Mouse (Mus musculus): ENCODE results near the gene Mast4.
A peak's percentile ranks its signal among the peaks of the same experiment; 100 is the strongest.

The Mast4 gene

DNA sequence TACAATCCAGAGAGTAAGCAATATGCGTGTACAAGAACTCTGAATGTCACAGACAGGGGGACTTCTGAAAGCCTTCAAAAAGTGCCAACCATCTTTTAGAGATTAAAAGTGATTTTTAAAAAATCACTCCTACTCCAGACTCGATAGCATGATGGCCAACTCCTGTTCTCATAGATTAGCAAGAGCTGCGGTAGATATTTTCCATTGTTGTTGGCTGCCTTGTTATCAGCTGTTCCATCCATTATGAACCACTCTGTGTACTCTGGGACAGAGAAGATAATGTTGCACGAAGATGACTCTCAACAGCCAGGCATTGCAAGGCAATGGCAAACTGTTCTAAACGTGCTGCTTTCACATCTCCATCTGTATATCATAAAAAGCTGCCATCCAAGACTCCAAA is 360.4 kb downstream of the Mast4 start:
- DNase-seq (ENCODE audit: low spot score), result no peak

DNA sequence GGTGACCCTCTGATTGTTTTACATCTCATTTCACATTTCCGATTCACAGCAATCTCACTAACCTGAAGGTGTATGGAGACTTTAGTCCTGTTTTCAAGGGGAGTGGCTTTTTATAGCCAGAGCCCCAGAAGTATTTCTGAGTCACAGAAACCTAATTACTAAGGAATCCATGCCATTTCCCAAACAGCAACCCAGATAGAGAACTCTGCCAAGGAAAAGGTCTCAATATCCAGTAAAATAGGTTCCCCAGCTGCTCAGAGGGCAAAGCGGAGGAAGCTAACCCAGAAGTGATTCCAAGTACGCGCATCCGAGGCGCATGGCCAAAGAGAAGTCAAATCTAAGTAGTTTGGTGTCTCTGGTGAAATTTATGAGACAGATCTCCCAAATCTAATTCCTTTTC is 370.8 kb downstream of the Mast4 start:
- no peak for DNase-seq (ENCODE audit: low spot score)

DNA sequence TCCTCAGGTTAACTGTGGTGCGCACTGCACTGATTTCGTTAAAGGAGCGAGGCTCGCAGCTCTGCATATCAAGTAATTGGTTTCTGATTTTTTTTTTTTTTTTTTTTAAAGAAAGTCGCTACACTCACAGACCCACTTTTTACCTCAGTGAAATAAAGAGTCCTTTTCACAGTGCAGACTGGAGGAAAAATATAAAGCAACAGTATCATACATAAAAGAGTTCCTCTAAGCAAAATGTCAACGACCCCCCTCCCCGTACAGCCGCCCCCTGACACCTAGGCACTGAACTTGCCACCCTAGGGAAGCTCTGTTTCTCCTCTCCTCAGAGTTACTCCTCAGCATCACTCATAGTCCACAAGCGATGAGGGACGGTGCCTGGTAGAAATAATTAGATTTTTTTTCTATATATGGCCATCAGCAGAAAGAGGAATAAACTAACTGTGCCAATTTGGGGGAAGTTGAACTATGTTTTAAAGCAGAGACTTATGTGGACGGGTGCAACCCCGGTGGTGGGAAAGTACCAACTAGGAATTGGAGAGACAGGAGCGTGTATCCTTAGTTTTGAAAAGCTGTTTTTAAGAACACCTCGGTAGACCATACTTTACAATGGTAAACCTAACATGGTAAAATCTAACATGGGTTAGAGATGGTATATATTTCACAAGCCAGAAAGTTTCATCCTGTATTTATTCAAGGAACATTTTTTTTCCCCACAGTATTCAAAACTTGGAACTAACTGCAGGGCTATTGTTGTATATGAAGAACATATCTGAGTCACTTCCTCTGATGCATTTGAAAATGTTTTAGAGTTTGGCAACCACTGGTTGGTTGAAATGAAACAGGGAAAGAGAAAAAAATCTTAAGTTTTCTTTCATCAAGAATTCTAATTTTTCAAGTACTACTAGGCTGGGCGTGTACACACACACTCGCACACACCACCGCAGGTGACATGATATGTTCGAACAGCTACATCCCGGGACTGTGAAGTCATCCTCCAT is 375.7 kb downstream of the Mast4 start:
- DNase-seq (ENCODE audit: low spot score), result no peak

DNA sequence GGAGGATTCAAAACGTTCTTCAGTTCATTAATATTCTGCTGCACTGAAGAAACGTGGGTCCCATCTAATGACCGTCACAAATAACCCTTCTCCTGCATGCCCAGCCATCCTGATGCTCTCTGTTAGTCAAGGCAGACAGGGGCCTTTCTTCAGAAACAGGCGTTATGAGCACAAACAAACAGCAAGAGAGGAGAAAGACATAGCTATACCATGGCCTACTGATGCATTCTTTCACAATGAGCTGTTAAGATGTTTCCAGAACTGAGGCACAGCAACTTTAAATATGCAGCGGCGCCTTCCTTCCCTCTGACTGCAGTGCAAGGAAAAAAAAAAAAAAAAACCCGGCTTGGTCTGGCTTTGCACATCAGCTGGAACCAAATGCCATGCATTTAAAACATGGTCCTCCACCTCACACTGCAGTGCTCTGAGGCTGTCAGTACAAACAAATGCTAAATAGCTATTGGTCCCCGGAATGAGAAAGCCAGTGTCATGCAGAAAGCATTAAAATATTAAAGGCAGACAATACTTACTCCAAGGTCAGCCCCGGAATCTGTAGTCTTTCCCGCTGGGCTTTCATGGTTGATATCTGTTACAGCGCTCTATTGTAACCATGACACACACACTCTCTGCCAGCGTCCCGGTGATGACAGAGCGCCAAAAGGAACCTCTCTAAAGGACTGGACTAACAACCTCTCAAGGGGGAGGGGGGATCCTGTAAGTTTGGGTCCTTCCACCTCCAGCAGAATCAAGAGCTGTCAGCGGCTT is 376.6 kb downstream of the Mast4 start:
- peak; percentile 43 for DNase-seq (ENCODE audit: low spot score)

DNA sequence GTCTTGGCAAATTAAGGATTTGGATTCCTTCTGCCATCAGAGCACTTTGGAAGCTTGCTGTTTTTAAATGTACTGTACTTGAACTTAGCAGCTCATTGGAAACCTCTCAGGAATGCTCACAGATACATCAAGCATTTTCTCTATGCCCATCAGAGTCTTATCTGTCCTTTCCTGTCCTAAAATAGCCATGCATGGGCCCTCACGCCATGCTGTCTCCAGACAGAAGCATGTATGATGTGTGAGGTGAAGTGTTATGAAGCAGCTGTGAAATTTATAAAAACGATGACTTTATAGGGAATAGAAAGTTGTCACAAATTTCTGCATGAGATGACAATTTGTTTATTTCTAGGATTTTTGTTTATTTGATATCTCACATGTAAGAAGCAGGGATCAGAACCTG is 378.8 kb downstream of the Mast4 start:
- DNase-seq (ENCODE audit: low spot score), result no peak

DNA sequence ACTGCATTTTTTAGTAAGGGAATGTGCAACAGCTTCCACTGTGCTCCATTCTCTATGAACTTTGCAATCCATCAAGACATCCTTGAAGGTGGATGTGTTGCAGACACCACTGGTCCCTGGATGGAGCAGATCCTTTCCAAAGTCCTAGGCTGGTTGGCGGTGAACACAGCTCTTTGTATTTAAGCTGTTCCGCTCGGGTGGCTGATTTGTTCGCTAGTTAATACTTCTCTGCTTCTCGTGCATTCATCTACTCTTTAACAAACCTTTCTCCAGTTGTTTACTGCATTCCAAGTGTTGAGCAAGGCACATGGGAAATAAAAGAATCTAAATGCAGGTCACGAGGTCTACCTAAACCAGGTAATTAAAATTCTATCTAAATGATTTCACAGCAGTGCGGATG is 384.5 kb downstream of the Mast4 start:
- DNase-seq (ENCODE audit: low spot score), result no peak

DNA sequence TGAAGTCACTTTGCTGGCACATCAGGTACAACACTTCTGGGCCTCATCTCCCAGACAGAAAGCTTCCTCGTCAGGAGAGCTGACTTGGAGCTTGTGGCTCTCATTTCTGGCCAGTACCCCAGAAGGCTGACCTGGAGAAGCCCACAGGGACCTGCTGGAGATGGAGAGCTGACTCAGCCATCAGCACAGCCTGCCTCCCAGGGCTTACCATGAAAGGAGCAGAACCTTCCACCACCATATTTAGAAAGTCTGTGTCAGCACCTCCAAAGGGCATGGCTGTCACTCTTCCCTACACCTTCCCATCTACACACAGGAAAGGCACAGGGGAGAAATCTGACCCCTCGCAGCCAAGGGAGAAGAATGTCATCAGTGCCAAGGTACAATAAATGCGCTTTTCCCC is 385.3 kb downstream of the Mast4 start:
- no peak for DNase-seq (ENCODE audit: low spot score)

DNA sequence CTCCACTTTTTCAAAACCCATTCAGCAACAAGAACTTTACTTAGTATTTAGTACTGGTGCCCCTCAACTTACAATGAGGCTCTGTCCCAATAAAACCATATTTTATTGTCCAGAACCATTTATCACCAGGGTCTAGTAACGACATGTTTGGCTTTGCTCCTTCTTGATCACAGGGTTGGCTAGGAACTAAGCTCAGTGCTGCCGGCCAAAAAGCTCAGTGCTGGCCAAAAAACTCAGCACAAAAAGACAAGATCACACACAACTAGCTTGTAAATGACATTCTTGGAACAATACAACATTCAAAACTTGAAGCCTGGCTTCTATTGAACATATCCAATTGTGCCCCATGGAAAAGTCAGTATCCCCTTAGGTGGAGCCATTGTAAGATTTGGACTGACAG is 386.8 kb downstream of the Mast4 start:
- DNase-seq (ENCODE audit: low spot score), result no peak

DNA sequence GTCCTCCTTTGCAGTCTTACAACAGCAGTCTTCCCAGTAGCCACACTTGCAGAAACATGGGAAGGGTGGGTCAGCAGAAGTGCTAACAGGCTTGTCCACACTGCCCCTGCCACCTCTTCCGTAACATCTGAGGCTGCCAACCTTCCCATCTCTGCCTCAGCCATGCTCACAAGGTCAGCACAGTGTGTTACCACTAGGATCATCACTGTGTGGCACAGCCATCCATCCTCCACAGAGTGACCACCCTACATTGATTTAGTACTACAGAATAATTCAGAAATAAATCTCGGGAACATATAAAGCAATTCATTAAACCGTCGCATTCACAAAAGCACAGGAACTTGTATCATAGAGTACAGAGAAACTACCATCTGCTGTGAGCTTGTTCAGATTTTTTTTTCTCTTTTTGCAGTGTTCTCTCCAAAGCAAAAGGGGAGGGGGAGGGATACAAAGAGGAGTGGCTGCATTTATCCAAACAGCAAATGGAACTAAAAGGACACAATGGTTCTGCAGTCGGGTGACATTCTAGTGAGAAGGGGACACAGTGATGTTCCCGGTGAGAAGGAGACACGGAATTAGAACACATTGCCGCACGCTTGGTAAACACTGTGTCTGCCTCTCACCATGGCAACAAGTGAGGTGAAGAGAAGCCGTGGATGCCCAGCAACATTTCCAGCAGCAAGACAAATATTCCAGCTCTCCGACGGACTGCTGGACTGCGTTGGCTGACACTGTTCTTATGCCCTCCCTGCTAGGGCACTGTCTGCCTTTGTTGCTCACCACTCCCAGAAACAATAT is 388.1 kb downstream of the Mast4 start:
- DNase-seq (ENCODE audit: low spot score), result no peak

DNA sequence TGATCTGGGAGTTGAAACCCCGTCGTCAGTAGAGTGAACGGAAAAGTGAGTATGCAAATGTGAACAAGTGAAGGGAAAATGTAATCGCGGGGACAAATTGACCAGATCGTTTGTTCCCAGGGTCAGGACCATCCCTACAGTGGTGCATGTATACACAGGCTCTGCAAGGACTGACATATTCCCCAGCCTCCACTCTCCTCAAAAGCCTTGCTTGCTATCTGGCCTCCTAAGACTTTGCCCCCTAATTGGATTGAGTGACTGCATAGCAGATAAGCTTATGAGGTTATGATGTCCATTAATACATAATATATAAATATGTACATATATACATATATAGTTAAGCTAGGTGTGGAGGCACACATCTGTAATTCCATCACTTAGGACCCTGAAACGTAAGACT is 388.8 kb downstream of the Mast4 start:
- DNase-seq (ENCODE audit: low spot score), result no peak

DNA sequence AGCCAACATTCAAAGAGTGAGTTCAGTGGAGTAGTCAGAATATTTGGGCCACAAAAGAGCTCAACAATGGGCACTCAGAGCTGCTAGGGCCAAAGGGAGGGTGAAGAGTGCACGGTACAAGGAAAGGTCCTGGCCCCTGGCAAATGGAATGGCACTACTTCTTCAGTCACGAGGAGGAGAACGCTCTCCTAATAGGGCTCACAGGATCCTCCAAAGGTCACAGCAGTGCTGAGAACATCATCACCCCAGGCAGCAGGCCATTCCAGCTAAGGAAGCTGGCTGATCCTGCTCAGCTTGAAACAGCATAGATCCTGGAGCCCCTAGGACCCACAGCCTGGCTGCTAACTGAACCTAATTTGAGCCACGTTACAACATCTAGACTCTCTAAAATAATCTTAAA is 389.8 kb downstream of the Mast4 start:
- DNase-seq (ENCODE audit: low spot score), result no peak

DNA sequence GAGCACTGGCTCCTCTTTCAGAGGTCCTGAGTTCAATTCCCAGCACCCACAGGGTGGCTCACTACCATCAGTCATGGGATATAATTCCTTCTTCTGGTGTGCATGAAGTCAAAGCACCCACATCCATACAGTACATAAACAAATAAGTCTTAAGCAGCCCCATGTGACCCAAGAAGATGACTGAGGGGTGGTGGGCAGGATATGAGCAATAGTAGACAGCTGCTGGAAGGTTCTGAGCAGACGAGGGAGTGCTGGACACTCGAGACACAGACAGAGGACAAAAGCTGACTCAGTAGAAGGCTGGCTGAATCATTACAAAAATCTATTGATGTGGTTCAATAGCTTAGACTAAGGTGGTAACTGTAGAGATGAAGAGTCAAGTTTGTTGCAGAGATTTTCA is 391.7 kb downstream of the Mast4 start:
- no peak for DNase-seq (ENCODE audit: low spot score)

DNA sequence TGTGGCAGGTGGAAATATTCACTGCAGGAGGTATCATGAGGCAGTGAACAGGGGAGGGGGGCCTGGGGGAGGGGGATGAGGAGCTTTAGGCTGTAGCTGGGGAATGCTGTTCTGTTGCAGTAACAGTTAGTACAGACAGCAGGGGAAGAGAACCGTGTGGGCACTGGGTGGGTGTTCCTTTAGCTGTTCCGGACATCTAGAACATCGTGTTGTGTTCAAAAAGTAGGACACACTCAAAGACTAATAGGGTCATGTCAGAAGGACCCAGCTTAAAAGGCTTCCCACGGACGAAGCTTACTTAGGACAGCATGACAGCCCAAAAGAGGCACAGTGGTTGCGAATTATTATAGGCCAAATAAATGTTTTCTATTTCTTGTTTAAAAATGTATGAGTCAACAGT is 393.8 kb downstream of the Mast4 start:
- DNase-seq (ENCODE audit: low spot score), result no peak

DNA sequence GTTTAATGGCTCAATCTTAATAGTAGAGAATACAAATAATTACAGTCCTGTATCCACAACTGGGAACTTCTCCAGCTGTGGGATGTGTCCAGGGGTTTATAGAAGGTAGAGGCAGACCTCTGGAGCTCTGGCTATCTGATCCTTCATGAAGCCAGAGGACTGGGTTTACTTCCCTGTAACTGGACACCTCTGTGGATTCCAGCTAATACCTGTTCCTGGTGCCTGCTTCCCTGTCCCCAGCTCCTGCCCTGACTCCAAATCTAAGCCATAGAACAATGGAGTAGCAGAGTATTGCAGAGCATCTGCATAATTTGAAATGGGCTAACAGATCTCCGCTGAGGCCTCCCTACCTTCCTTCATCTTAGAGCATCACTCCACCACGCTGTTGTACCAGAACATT is 398.1 kb downstream of the Mast4 start:
- DNase-seq (ENCODE audit: low spot score), result no peak

DNA sequence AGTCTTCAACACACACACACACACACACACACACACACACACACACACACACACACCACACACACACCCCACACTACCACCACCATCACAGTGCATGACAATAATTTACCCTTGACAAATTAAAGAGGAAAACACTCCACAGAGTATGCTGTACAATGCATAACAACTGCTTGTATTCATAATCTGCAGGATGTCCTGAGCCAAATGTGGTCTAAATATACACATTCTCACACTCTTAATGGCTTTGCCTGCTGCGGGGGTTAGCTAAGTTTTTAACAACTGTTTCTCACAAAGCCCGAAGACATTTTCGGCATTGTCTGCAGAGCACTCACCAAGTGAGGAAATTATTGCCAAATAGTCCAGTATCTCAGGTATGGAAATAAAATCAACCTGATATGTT is 398.5 kb downstream of the Mast4 start:
- no peak for DNase-seq (ENCODE audit: low spot score)

DNA sequence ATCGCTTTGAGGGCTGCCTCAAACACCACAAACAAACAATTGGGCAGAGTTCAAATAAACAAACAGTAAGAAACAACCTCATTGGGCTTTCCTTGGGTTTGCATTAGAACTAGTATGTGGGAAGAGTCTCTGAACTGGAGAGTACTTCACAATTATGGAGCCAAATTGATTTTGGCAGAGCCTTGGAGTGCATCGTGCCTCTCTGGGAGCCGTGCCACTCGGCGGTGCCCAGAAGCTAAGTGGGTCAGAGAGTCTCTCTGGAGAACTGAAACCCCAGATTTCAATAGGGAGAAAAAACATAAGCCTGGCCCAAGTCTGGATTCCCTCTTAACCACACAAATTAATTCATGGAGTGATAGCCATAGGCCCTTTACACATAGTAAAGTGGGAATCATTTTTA is 400.6 kb downstream of the Mast4 start:
- DNase-seq (ENCODE audit: low spot score), result no peak

DNA sequence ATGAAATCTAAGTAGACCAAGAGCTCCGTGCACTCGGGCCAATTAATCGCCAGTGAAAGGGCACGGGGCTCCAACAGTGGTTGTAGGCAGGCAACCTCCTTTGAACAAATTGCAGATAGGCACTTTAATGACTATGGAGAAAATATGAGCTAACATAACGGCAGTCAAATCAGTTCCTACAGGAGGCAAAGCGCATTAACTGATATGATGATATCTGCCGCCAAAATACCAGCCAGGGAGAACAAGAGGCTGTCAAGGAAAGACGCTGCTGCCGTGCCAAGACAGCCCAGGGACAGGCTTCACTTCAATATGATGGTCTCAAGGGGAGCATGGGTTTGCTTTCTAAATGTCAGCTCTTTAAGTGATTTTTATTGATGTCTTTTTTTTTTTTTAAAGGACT is 401.9 kb downstream of the Mast4 start:
- DNase-seq (ENCODE audit: low spot score), result no peak

DNA sequence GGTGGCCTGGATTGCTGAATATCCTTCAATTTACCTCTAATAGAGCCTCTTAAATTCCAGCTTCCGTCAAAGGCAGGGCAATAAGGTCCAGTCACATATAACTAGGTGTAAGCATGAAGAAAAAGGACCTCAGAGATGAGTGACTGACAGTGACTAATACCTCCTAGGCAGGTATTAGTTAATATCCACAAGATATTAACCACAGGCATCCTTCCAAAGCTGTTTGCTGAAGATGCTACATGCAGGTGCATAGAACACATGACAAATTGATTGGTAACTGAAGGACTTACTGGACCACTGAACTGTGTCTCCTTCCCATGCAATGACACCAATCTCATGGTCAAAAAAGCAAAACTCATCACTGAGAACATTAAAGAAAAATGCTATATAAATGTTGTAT is 402.3 kb downstream of the Mast4 start:
- no peak for DNase-seq (ENCODE audit: low spot score)

DNA sequence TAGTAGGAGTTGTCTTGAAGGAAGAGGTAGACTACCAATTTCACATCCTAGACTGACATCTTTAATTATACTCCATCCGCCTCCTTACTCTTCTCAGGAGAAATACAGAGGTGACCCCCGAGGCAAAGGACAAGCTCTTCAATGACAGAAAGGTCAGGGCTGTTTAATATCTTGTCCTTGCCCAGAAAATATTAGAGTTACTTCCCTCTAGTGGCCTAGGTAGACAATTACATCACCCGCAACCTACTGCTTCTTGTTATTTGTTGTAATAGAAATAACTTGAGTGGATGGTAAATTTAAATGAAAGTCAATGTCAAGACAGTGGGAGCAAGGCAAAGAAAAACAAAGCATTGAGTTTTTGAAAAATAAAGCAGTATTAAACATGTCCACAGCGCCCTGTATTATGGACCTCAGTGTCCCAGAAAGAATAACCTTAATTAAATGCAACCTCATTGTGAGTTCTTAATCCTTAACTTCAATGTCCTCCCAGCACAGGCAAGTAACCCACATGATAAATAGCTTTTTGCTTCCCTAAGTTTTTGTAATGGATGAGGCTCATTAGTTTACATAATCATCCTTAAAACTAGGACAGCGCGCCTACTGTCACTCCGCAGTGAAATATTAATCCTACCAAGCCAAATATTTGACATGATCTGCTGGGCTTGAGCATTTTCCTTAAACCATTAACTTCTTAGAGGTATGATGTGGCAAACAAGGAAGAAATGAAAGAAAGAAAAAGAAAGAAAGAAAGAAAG is 408.3 kb downstream of the Mast4 start:
- DNase-seq (ENCODE audit: low spot score), result no peak

DNA sequence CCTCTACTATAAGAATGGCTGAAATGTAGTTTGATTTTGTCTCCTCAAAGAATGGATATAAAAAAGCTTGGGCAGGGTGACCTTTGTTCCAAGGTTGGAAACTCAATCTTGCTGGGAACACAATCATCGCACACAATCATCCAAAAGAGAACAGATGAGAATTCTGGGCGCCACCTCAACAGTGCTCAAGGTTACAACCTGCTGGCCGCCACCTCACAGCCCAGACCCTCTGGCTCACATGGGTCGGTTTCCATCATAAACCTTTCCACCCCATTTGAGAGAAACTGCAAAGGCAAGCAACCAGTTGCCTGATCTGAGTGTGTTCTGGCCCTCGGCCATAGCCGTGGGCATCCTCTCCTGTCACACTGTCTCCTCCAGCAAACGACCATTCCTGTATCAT is 414.6 kb downstream of the Mast4 start:
- no peak for DNase-seq (ENCODE audit: low spot score)

DNA sequence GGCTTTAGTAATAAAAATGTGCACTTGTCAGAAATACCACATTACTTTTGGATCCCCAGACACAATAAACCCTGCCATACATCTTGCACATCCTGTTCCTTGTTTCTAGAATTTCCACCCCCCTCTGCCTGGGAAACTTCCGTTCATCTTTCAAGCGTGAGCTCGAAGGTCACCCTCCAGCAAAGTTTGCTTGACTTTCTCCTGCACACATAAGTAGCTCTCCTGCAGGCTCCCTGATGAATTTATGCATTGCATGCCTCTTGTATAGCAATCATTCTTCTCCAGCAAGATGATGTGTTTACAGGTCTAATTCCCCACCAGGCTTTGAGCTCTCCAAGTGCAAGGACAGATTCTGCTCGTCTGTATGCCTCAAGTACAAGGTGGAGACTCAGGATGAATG is 415.7 kb downstream of the Mast4 start:
- DNase-seq (ENCODE audit: low spot score), result no peak

DNA sequence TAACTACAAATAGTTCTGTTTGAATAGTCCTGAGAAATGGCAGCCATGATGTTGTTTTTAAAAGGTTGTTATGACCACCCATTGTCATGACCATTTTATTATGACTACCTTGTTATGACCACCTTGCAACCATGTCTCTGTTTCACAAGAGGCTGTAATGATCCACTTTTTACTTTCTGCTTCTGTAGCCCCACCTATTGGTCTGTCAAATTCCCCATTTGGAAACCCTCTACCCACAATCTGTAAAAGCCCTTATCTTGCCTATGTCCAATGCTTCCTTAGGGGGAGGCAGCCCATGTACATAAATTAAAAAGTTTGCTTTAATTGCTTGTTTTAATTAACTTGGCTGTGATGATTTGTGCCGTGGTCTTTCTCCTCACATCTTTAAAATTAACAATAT is 419.0 kb downstream of the Mast4 start:
- DNase-seq (ENCODE audit: low spot score), result no peak

Measured in embryo, embryonic 10 days (tissue).